Mouse (Mus musculus) testis, adult 2 months (tissue): Measurements from ENCODE around the gene Ccdc40. TPM values are rescaled to one million over a fixed set of nuclear protein-coding genes. Genes with fewer than 3 reads are reported as not detected.

Experiments used
- H3K27ac ChIP-seq: fragments of 200-500 bp; 2 replicates; pipeline ENCODE4 v1.5.1; 2012; ENCODE audit warnings: low read depth, low read length; ENCODE audit not compliant: control insufficient read depth, insufficient read depth
- H3K27me3 ChIP-seq: fragments of 200-500 bp; 2 replicates; pipeline ENCODE4 v1.6.1; 2012; ENCODE audit warnings: mild to moderate bottlenecking, low read length, moderate library complexity; ENCODE audit not compliant: control insufficient read depth, insufficient read depth
- H3K36me3 ChIP-seq: fragments of 200-500 bp; 2 replicates; pipeline ENCODE4 v1.6.1; 2012; ENCODE audit warnings: mild to moderate bottlenecking, low read length; ENCODE audit not compliant: control insufficient read depth, insufficient read depth
- H3K4me1 ChIP-seq: fragments of 200-500 bp; 2 replicates; pipeline ENCODE4 v1.6.1; 2012; ENCODE audit warnings: low read length; ENCODE audit not compliant: control insufficient read depth, insufficient read depth
- H3K4me3 ChIP-seq: fragments of 200-500 bp; 2 replicates; pipeline ENCODE4 v1.5.1; 2012; ENCODE audit warnings: low read depth, mild to moderate bottlenecking, low read length, moderate library complexity, mixed read lengths; ENCODE audit not compliant: control insufficient read depth
- CTCF ChIP-seq: fragments of 200-500 bp; IDR thresholded peaks from 2 replicates; pipeline ENCODE4 v1.5.1; 2012; ENCODE audit warnings: low read depth, mild to moderate bottlenecking, inconsistent platforms, low read length, moderate library complexity; ENCODE audit not compliant: control insufficient read depth, insufficient read depth, insufficient replicate concordance
- POLR2A ChIP-seq: fragments of 200-500 bp; IDR thresholded peaks from 2 replicates; pipeline ENCODE4 v1.6.1; 2012; ENCODE audit warnings: low read depth, mild to moderate bottlenecking, inconsistent platforms, low read length, moderate library complexity; ENCODE audit not compliant: control insufficient read depth
- polyA plus RNA-seq: library from polyadenylated mRNA; depleted of rRNA; stranded (reverse); fragments of >200 nt; gene quantifications from 2 replicates; pipeline ENCODE4 v1.2.3, GENCODE M21; 2012

Gene Ccdc40
- polyA plus RNA-seq, 1 experiment, result 73.2 TPM

- no peak overlapping the region for H3K27ac ChIP-seq
- no peaks in the 10 kb centered on the region for H3K36me3 ChIP-seq
- no peak for TF ChIP-seq CTCF
- TF ChIP-seq POLR2A, result no peak
- H3K27me3 ChIP-seq, result no peaks in the 10 kb centered on the region
- H3K4me1 ChIP-seq, result peaks cover 8% of the 10 kb centered on the region
- no peak overlapping the region for H3K4me3 ChIP-seq
Measured at GRCm38 (mm10) chr11:119209371-119210025, 18.9 kb upstream of the Ccdc40 start.

GRCm38 (mm10) chr11:119210321-119211100, 17.9 kb upstream of the Ccdc40 start:
- H3K27me3 ChIP-seq, result no peaks in the 10 kb centered on the region
- TF ChIP-seq POLR2A (no peak), CTCF (no peak)
- no peaks in the 10 kb centered on the region for H3K36me3 ChIP-seq
- no peak overlapping the region for H3K4me3 ChIP-seq
- H3K4me1 ChIP-seq, result peaks cover 11% of the 10 kb centered on the region
- H3K27ac ChIP-seq, result no peak overlapping the region

- no peak overlapping the region for H3K27ac ChIP-seq
- H3K27me3 ChIP-seq, result no peaks in the 10 kb centered on the region
- H3K36me3 ChIP-seq, result no peaks in the 10 kb centered on the region
- no peak overlapping the region for H3K4me3 ChIP-seq
- TF ChIP-seq CTCF, result no peak
- TF ChIP-seq POLR2A, result no peak
- peaks cover 13% of the 10 kb centered on the region for H3K4me1 ChIP-seq
Measured at GRCm38 (mm10) chr11:119211604-119212309, 16.6 kb upstream of the Ccdc40 start.

GRCm38 (mm10) chr11:119213166-119213885, 15.0 kb upstream of the Ccdc40 start:
- H3K4me3 ChIP-seq, result no peak overlapping the region; the same call in 1 of the 2 replicates
- no peak overlapping the region for H3K27ac ChIP-seq
- TF ChIP-seq CTCF, result no peak
- TF ChIP-seq POLR2A, result no peak
- no peaks in the 10 kb centered on the region for H3K27me3 ChIP-seq
- H3K4me1 ChIP-seq, result peaks cover 13% of the 10 kb centered on the region
- H3K36me3 ChIP-seq, result no peaks in the 10 kb centered on the region

- Histone ChIP-seq H3K27ac (0 out of 2 replicates have a peak overlapping the region, but pooled peaks have one; percentile 10), H3K36me3 (no peaks in the 10 kb centered on the region), H3K4me3 (no peak overlapping the region), H3K4me1 (peaks cover 16% of the 10 kb centered on the region), H3K27me3 (no peaks in the 10 kb centered on the region)
- no peak for TF ChIP-seq CTCF
- TF ChIP-seq POLR2A, result no peak
Measured at GRCm38 (mm10) chr11:119215038-119215904, 13.1 kb upstream of the Ccdc40 start.

- Histone ChIP-seq H3K27me3 (no peaks in the 10 kb centered on the region), H3K4me3 (no peak overlapping the region), H3K36me3 (no peaks in the 10 kb centered on the region), H3K27ac (no peak overlapping the region), H3K4me1 (peaks cover 12% of the 10 kb centered on the region)
- TF ChIP-seq CTCF (no peak), POLR2A (no peak)
Measured at GRCm38 (mm10) chr11:119215905-119216507, 12.4 kb upstream of the Ccdc40 start.
